Mouse (Mus musculus): ENCODE results near the gene Arid5b.
A peak's percentile ranks its signal among the peaks of the same experiment; 100 is the strongest.

Gene Arid5b

GRCm38 (mm10) chr10:68052307-68052706, 226.2 kb downstream of the Arid5b start:
- no peak for DNase-seq (ENCODE audit: low spot score)

GRCm38 (mm10) chr10:68051316-68051933, 227.1 kb downstream of the Arid5b start:
- DNase-seq (ENCODE audit: low spot score), result no peak

- DNase-seq (ENCODE audit: low spot score), result peak; percentile 17
These were observed 227.7 kb downstream of the Arid5b start for GRCm38 (mm10) chr10:68050882-68051281.

DNA sequence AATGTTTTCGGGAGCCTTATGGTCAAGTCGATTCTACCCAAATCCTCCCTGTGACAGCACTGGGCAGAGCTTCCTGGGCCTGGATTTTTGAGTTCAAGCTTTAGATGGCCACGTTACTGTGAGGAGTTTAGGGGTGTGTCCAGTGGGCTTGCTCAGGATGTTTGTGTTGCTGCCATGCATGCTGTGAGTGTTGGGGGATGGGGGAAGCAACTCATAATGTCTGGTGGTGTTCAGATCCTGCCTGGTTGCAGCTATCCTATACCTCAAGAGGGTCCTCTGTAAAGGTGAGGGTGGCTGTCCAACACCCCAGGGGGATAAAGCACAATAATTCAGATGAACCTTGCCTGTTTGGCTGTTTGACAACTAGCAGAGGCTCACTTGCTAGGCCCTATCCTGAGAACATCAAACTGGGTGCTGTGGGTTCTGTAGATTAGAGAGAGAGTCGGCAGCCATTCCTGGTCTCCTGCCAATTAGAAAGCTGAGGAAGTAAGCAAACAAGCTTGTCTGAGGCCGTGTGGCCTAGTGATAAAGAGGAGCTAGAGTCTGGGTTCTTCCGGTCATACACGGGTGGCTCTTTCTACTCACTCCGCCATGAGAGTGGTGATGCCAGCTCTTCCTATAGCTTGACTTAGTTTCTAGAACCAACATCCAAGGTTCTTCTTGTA, 229.8 kb downstream of the Arid5b start:
- DNase-seq (ENCODE audit: low spot score), result no peak

DNA sequence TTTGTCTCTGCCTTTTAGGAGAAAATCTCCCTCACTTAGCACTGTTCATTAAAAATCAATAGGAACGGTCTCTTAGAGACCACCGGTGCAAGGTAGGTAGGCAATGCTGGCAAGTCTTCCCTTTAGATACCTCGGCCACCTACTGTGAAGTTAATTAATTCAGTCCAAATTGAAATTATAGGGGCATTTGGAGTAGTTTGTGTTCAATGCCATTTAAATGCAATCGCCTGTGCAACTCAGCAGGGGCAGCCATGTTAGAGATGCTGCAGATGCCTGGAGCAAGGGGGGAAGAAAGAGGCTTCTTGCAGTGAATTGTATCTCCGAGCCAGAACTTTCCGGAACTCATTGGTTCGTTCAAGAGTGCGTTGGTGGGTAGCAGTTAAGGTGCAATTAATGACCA, 233.7 kb downstream of the Arid5b start:
- DNase-seq (ENCODE audit: low spot score), result no peak

- DNase-seq (ENCODE audit: low spot score), result no peak
These were observed 234.6 kb downstream of the Arid5b start for GRCm38 (mm10) chr10:68043973-68044372.
